Mouse (Mus musculus) limb, embryonic 13.5 days (tissue): ENCODE measurements around the gene Kcnv2. TPM values are rescaled to one million over a fixed set of nuclear protein-coding genes. Genes with fewer than 3 reads are reported as not detected.
A peak's percentile ranks its signal among the peaks of the same experiment; 100 is the strongest.

Source experiments
- ATAC-seq: fragments of 200-750 bp; cut with Nextera tagmentation; 2 replicates; pipeline ENCODE4 v1.8.0; 2017; ENCODE audit warnings: low read depth, moderate number of reproducible peaks, moderate TSS enrichment; ENCODE audit not compliant: low FRiP score
- H3K27ac ChIP-seq: fragments of 300-500 bp; sonication (generic); 2 replicates; pipeline ENCODE4 v1.5.1; 2015; ENCODE audit warnings: inconsistent platforms, mild to moderate bottlenecking, moderate library complexity
- H3K27me3 ChIP-seq: fragments of 300-500 bp; sonication (generic); 2 replicates; pipeline ENCODE4 v1.6.1; 2015; ENCODE audit warnings: mild to moderate bottlenecking, inconsistent platforms
- H3K36me3 ChIP-seq: fragments of 300-500 bp; sonication (generic); 2 replicates; pipeline ENCODE4 v1.6.1; 2015; ENCODE audit warnings: inconsistent platforms, mild to moderate bottlenecking, moderate library complexity
- H3K4me1 ChIP-seq: fragments of 300-500 bp; sonication (generic); 2 replicates; pipeline ENCODE4 v1.6.1; 2015; ENCODE audit warnings: inconsistent platforms
- H3K4me2 ChIP-seq: fragments of 300-500 bp; sonication (generic); replicated peaks from 2 replicates; pipeline ENCODE4 v1.6.1; 2015; ENCODE audit warnings: inconsistent platforms, mild to moderate bottlenecking, moderate library complexity
- H3K4me3 ChIP-seq: fragments of 300-500 bp; sonication (generic); 2 replicates; pipeline ENCODE4 v1.5.1; 2015; ENCODE audit warnings: moderate library complexity, mild to moderate bottlenecking, inconsistent platforms
- H3K9ac ChIP-seq: fragments of 300-500 bp; sonication (generic); 2 replicates; pipeline ENCODE4 v1.6.1; 2015; ENCODE audit warnings: mild to moderate bottlenecking, inconsistent platforms
- H3K9me3 ChIP-seq: fragments of 300-500 bp; sonication (generic); 2 replicates; pipeline ENCODE4 v1.6.1; 2016; ENCODE audit warnings: inconsistent platforms
- whole genome bisulfite sequencing: fragments of 180-500 bp; shearing (Covaris S2); methylation state at CpG from one replicate; pipeline ENCODE4 v1.1.7; 2015; 5-methylcytosine and 5-hydroxymethylcytosine counted together
- polyA plus RNA-seq: library from polyadenylated mRNA; unstranded; fragments of >200 nt; fragmentation: Nextera tagmentation; extraction: Ambion mirVana; gene quantifications from 2 replicates; pipeline ENCODE4 v1.2.1, GENCODE M21; 2015

Gene Kcnv2
- polyA plus RNA-seq, 1 experiment from 2014 or later = 0.04 TPM

DNA sequence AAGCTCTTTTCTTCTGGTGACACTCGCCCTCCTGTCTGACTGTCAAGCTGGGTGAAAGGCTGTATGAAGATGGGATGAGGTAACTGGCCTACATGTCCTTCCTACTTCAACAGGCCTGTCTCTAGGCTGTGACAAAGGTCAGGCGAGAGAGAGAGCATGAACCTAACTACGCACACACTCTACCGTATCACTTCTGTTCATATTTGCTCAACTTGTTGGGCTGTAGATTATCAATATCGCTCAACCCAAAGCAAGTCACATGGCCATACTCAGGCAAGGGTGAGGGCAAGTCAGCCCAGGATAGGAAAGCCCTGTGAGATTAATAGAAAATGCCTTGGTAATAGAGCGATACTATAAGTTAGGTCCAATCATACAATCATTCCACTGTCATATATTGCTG lies 5.2 kb downstream of the Kcnv2 start:
- no peaks in the 10 kb centered on the region for H3K9me3 ChIP-seq
- H3K27me3 ChIP-seq = no peaks in the 10 kb centered on the region
- ATAC-seq = no peak
- no peak overlapping the region for H3K4me2 ChIP-seq
- H3K4me1 ChIP-seq = peaks cover 12% of the 10 kb centered on the region
- no peak overlapping the region for H3K9ac ChIP-seq
- 96% methylated on average over 6 of the region's 6 CpGs for WGBS
- no peaks in the 10 kb centered on the region for H3K36me3 ChIP-seq
- H3K27ac ChIP-seq = no peak overlapping the region
- no peak overlapping the region for H3K4me3 ChIP-seq

DNA sequence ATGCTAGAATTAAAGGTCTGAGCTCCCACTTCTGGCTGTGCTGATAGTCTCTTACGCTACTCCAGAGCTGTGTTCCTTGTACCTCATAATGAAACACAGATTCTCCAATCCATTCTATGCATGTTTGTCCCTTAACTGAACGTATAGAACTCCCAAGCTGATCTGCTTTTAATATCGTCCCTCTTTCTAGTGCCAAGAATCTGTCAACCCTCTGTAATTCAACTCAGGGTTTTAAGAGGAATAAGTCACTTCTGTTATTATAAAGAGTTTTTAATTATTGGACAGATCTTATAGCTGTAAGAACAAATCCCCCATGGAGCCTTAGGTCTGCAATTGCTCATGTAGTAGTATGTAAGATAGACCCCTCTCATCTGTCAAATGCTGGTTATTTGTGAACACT lies 5.8 kb downstream of the Kcnv2 start:
- no peak for ATAC-seq
- WGBS = 30% methylated on average over 3 of the region's 3 CpGs
- Histone ChIP-seq H3K4me1 (peaks cover 10% of the 10 kb centered on the region), H3K27me3 (no peaks in the 10 kb centered on the region), H3K9ac (no peak overlapping the region), H3K4me2 (no peak overlapping the region), H3K36me3 (no peaks in the 10 kb centered on the region), H3K4me3 (no peak overlapping the region), H3K9me3 (no peaks in the 10 kb centered on the region), H3K27ac (no peak overlapping the region)

DNA sequence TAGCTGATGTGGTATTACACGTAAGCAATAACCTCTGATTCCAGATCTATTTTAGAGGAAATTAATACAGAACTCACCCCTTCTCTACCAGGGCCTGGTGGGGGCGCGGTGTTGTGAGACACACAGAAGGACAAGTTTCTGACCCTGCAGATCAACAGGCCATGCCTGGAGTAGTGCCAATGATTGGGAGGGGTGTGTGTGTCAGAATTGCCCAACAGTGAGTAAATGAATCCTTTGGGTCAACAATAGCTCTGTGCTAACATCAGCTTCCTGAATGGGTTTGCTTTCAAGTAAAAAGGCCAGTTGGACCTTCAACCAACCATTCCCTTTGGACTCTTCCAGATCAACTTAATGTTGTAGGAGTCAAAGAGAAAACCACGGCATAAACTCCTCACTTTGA lies 6.3 kb downstream of the Kcnv2 start:
- 77% methylated on average over 4 of the region's 4 CpGs for WGBS
- Histone ChIP-seq H3K36me3 (no peaks in the 10 kb centered on the region), H3K9me3 (no peaks in the 10 kb centered on the region), H3K27ac (no peak overlapping the region), H3K27me3 (no peaks in the 10 kb centered on the region), H3K4me1 (peaks cover 10% of the 10 kb centered on the region), H3K9ac (no peak overlapping the region), H3K4me2 (no peak overlapping the region), H3K4me3 (no peak overlapping the region)
- no peak for ATAC-seq

DNA sequence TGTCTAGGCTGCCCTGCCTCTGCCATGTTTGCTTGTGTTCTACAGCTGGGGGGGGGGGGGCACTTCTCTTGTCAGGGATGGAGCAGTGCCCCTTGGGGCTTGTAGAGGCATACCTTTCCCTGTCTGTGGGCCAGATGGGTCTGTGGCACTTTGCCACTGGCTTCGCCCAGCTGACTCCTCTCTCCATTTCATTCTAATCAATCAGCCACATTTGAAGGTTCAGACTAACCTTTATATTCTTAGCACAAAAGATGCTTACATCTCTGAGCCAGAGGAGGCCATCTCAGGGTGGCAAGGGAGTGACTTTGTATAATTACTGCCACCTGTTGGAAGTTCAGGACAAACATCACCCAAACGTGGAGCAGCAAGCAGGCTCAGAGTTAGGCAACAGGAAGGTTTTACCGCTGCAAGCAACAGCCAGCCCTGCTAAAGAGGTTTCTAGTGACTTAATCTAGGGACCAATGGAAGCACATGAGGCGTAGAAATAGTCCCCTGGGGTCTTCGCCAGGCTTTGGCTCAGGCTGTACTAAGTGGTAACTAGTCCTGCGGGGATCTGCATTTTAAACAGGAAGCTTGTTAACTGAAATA lies 9.9 kb downstream of the Kcnv2 start:
- Histone ChIP-seq H3K27ac (no peak overlapping the region), H3K9ac (no peak overlapping the region), H3K4me3 (no peak overlapping the region), H3K4me2 (no peak overlapping the region), H3K27me3 (no peaks in the 10 kb centered on the region), H3K4me1 (peaks cover 20% of the 10 kb centered on the region), H3K9me3 (no peaks in the 10 kb centered on the region), H3K36me3 (no peaks in the 10 kb centered on the region)
- 44% methylated on average over 6 of the region's 6 CpGs for WGBS
- no peak for ATAC-seq

DNA sequence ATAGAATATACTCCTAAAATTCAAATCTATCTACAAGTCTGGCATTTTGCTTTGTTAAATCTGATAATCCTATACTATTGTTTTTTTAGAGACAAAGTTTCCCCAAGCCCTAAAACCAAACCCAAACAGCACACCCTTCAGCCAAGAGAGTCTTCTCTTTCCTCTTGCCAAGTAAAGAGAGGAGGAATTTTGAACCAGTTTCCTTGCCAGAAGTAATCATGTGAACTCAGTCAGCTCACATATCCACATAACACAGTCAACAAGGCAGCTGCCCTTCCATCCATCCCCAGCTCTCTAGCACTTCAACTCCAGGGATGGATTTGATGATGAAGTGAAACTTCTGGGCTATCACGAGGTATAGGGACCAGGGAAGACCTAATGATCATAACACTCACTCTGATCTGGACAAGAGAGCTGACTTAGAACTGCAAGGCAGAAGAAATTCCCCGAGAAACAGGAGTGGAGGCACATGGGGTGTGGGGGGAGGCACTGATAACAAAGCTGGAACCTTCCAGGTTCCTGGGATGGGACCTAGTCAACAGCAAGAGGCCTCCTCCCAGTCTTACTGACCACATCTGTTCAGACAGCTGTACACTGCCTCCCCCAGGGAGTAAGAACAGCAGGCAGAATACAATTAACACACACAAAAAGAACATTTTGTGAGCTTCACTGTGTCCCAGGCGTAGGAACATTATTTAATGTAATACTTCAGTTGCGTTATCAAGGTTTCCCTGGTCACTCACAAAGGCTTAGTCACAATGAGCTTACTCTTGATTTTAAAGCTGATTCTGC lies 13.9 kb downstream of the Kcnv2 start:
- H3K4me3 ChIP-seq = no peak overlapping the region
- no peak for ATAC-seq
- no peak overlapping the region for H3K4me2 ChIP-seq
- H3K27me3 ChIP-seq = no peaks in the 10 kb centered on the region
- H3K27ac ChIP-seq = no peak overlapping the region
- H3K9me3 ChIP-seq = no peaks in the 10 kb centered on the region
- H3K4me1 ChIP-seq = peaks cover 22% of the 10 kb centered on the region
- 62% methylated on average over 4 of the region's 4 CpGs for WGBS
- H3K9ac ChIP-seq = no peak overlapping the region
- H3K36me3 ChIP-seq = no peaks in the 10 kb centered on the region

- H3K27me3 ChIP-seq = no peaks in the 10 kb centered on the region
- no peak overlapping the region for H3K9ac ChIP-seq
- no peak for ATAC-seq
- H3K9me3 ChIP-seq = no peaks in the 10 kb centered on the region
- no peaks in the 10 kb centered on the region for H3K36me3 ChIP-seq
- H3K4me2 ChIP-seq = no peak overlapping the region
- no peak overlapping the region for H3K4me3 ChIP-seq
- 89% methylated on average over 1 of the region's 1 CpGs for WGBS
- no peak overlapping the region for H3K27ac ChIP-seq
- no peaks in the 10 kb centered on the region for H3K4me1 ChIP-seq
These were observed 24.1 kb downstream of the Kcnv2 start for GRCm38 (mm10) chr19:27346501-27346900.

DNA sequence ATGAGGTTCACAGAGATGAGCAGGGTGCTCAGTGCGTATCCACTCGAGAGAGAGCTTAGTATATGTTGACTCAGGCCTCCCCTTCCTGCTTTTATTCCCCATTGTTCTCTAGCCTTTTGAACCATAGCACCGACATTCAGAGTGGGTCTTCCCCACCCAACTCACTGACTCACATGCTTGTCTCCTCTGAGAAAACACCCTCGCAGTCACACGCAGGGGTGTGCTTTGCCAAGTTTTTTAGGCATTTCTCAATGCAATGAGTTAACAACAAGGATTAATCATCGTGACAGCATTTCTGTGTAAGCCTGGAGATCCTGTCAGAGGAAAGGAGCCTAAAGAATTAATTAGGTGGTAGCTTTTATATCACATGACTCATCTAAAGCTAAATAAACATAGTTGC lies 29.3 kb downstream of the Kcnv2 start:
- Histone ChIP-seq H3K36me3 (no peaks in the 10 kb centered on the region), H3K4me1 (no peaks in the 10 kb centered on the region), H3K9me3 (no peaks in the 10 kb centered on the region), H3K27ac (no peak overlapping the region), H3K4me3 (no peak overlapping the region), H3K9ac (no peak overlapping the region), H3K27me3 (no peaks in the 10 kb centered on the region), H3K4me2 (no peak overlapping the region)
- WGBS = 77% methylated on average over 6 of the region's 6 CpGs
- no peak for ATAC-seq

- H3K36me3 ChIP-seq = no peaks in the 10 kb centered on the region
- H3K9me3 ChIP-seq = no peaks in the 10 kb centered on the region
- H3K27me3 ChIP-seq = no peaks in the 10 kb centered on the region; the same call in 1 of the 2 replicates
- no peak overlapping the region for H3K4me3 ChIP-seq
- peaks cover 6% of the 10 kb centered on the region for H3K4me1 ChIP-seq
- H3K27ac ChIP-seq = no peak overlapping the region
- no peak for ATAC-seq
- no peak overlapping the region for H3K9ac ChIP-seq
- H3K4me2 ChIP-seq = no peak overlapping the region
These were observed 38.0 kb downstream of the Kcnv2 start for GRCm38 (mm10) chr19:27360381-27360780.

DNA sequence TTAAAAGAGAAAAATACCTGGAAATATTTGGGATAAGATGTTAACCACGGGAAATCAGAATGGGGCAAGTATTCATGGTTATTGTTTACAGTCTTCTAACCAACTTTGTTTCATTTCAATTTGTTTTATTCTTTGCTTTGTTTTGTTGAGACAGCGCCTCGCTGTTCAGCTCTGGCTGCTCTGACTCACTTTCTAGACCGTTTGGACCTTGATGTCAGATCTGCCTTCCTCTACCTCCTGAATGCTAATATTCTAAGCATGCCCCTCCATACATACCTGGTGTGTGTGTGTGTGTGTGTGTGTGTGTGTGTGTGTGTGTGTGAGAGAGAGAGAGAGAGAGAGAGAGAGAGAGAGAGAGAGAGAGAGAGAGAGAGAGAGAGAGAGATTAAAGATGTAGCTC lies 41.5 kb downstream of the Kcnv2 start:
- H3K9me3 ChIP-seq = no peaks in the 10 kb centered on the region
- peak overlapping the region; percentile 52 for H3K4me2 ChIP-seq
- no peaks in the 10 kb centered on the region for H3K36me3 ChIP-seq
- H3K4me3 ChIP-seq = no peak overlapping the region
- H3K27ac ChIP-seq = no peak overlapping the region
- WGBS = 65% methylated on average over 4 of the region's 4 CpGs
- H3K9ac ChIP-seq = no peak overlapping the region; the same call in 1 of the 2 replicates
- no peak for ATAC-seq
- H3K4me1 ChIP-seq = peaks cover 6% of the 10 kb centered on the region
- no peaks in the 10 kb centered on the region; the same call in 1 of the 2 replicates for H3K27me3 ChIP-seq

DNA sequence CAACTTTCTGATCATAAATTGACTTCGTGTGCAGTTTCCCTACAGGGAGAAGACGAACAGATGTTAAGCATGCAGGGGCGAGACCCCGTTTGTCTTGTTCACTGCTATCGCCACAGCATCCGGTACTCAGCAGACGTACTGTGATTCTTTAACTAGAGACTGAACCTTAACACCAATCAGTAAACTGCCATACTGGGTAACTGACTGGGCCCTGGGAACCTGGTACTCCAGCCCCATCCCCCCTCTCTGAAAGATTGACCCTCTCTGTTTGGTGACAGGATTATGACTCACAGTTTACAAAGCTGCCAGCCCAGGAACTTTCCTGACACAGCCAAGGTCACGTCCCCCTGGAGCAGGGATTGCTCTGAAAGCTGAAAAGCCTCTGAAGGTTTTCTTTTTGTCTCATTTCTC lies 42.1 kb downstream of the Kcnv2 start:
- no peak for ATAC-seq
- WGBS = 7% methylated on average over 8 of the region's 8 CpGs

DNA sequence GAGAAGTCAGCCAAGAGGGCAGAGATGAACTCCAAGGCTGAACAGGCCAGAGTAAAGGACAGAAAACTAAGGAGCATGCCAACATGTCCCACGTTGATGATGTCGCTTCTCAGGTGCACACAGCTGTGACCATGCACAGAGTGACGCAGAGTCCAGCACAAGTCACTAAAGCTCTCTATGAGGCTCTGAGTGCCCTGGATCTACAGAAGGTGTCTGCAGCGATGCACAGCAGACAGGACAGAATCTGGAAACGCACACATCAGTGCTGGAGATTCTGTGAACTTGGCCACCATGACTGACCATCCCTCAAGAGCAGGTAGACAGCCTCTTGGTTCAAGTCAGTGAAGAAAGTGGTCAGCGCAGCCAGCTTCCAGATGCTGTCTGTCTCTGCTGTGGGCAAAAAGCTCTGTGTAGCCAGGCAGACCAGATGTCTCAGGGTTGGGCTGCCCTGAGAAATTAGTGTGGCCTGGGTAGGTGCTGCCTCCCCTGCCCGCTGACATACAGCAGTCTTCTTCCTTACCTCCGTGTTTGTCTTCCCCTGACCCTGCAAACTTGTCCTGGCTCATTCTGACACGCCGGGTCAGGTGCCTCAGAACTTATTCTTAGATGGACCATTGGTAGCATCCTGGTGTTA lies 43.8 kb downstream of the Kcnv2 start:
- Histone ChIP-seq H3K27ac (no peak overlapping the region), H3K36me3 (no peaks in the 10 kb centered on the region), H3K27me3 (no peaks in the 10 kb centered on the region; the same call in 1 of the 2 replicates), H3K9ac (no peak overlapping the region), H3K4me2 (no peak overlapping the region), H3K4me3 (no peak overlapping the region), H3K9me3 (no peaks in the 10 kb centered on the region), H3K4me1 (peaks cover 6% of the 10 kb centered on the region)
- no peak for ATAC-seq
- 76% methylated on average over 10 of the region's 10 CpGs for WGBS

More for the DNA sequence above, 42.1 kb downstream of the Kcnv2 start:
- peak overlapping the region; percentile 19 for H3K4me3 ChIP-seq
- no peaks in the 10 kb centered on the region for H3K9me3 ChIP-seq
- peaks cover 6% of the 10 kb centered on the region for H3K4me1 ChIP-seq
- H3K36me3 ChIP-seq = no peaks in the 10 kb centered on the region
- no peak overlapping the region for H3K27ac ChIP-seq
- H3K27me3 ChIP-seq = no peaks in the 10 kb centered on the region; the same call in 1 of the 2 replicates
- H3K4me2 ChIP-seq = peak overlapping the region; percentile 52
- H3K9ac ChIP-seq = peak overlapping the region; percentile 31; the same call in 1 of the 2 replicates

- no peaks in the 10 kb centered on the region for H3K27me3 ChIP-seq
- H3K36me3 ChIP-seq = no peaks in the 10 kb centered on the region
- no peaks in the 10 kb centered on the region for H3K9me3 ChIP-seq
- peaks cover 1% of the 10 kb centered on the region for H3K4me1 ChIP-seq
- no peak overlapping the region for H3K4me2 ChIP-seq
- H3K9ac ChIP-seq = no peak overlapping the region
- H3K27ac ChIP-seq = no peak overlapping the region
- 83% methylated on average over 3 of the region's 3 CpGs for WGBS
- no peak overlapping the region for H3K4me3 ChIP-seq
- ATAC-seq = no peak
These were observed 47.2 kb downstream of the Kcnv2 start for GRCm38 (mm10) chr19:27369461-27370135.
